Mouse (Mus musculus) stomach, postnatal 0 days (tissue): ENCODE results near the gene Olfr698. TPM values are rescaled to one million over a fixed set of nuclear protein-coding genes. Genes with fewer than 3 reads are reported as not detected.
"Not testable (repeated sequence)": the region's sequence is repeated elsewhere in the genome, so short reads cannot be mapped to it uniquely, and the experiment has no call there.

Experiments
- ATAC-seq: fragments of 200-750 bp; cut with Nextera tagmentation; 2 replicates; pipeline ENCODE4 v1.8.0; 2017; ENCODE audit not compliant: low FRiP score, low TSS enrichment
- DNase-seq: peaks from one replicate; pipeline ENCODE4 v3.0.0-alpha.2; 2016; ENCODE audit warnings: low spot score
- H3K27ac ChIP-seq: fragments of 300-500 bp; sonication (generic); replicated peaks from 2 replicates; pipeline ENCODE4 v1.5.1; 2014; ENCODE audit warnings: mild to moderate bottlenecking, control low read depth
- H3K27me3 ChIP-seq: fragments of 300-500 bp; sonication (generic); 2 replicates; pipeline ENCODE4 v1.6.1; 2014; ENCODE audit warnings: low read length; ENCODE audit not compliant: control insufficient read depth, insufficient read depth
- H3K36me3 ChIP-seq: fragments of 300-500 bp; sonication (generic); 2 replicates; pipeline ENCODE4 v1.6.1; 2014; ENCODE audit warnings: low read length, mixed read lengths; ENCODE audit not compliant: control insufficient read depth, insufficient read depth
- H3K4me1 ChIP-seq: fragments of 300-500 bp; sonication (generic); replicated peaks from 2 replicates; pipeline ENCODE4 v1.6.1; 2014; ENCODE audit warnings: antibody characterized with exemption; ENCODE audit not compliant: control insufficient read depth, insufficient read depth
- H3K4me2 ChIP-seq: fragments of 300-500 bp; sonication (generic); replicated peaks from 2 replicates; pipeline ENCODE4 v1.6.1; 2014; ENCODE audit warnings: low read depth, mild to moderate bottlenecking, control low read depth, moderate library complexity
- H3K4me3 ChIP-seq: fragments of 300-500 bp; sonication (generic); 2 replicates; pipeline ENCODE4 v1.5.1; 2014; ENCODE audit warnings: low read depth, low read length, control low read depth
- H3K9ac ChIP-seq: fragments of 300-500 bp; sonication (generic); 2 replicates; pipeline ENCODE4 v1.6.1; 2014; ENCODE audit warnings: mild to moderate bottlenecking, low read length, control low read depth, mixed read lengths
- H3K9me3 ChIP-seq: fragments of 300-500 bp; sonication (generic); 2 replicates; pipeline ENCODE4 v1.6.1; 2016; ENCODE audit warnings: low read length; ENCODE audit not compliant: control insufficient read depth
- CTCF ChIP-seq: IDR thresholded peaks from 2 replicates; pipeline ENCODE4 v1.5.1; 2016; ENCODE audit warnings: antibody characterized with exemption, low read depth, mild to moderate bottlenecking, moderate library complexity
- EP300 ChIP-seq: optimal IDR thresholded peaks from 2 replicates; pipeline ENCODE3; 2016; ENCODE audit warnings: antibody characterized with exemption
- WGBS: fragments of 180-500 bp; shearing (Covaris S2); extraction: QIAGEN DNeasy Blood & Tissue Kit; methylation state at CpG from one replicate; pipeline ENCODE4 v1.1.7; 2014; 5-methylcytosine and 5-hydroxymethylcytosine counted together
- polyA plus RNA-seq: library from polyadenylated mRNA; unstranded; fragments of >200 nt; fragmentation: Nextera tagmentation; extraction: Ambion mirVana; gene quantifications from 2 replicates; pipeline ENCODE4 v1.2.1, GENCODE M21; 2015

The Olfr698 gene
- polyA plus RNA-seq, 1 experiment from 2014 or later, result not detected

- no peaks in the 10 kb centered on the region for H3K9me3 ChIP-seq
- no peaks in the 10 kb centered on the region for H3K36me3 ChIP-seq
- H3K27ac ChIP-seq, result no peak within 1 kb of the TSS
- H3K27me3 ChIP-seq, result no peaks in the 10 kb centered on the region
- no peaks in the 10 kb centered on the region for H3K4me1 ChIP-seq
- no peak within 1 kb of the TSS for H3K9ac ChIP-seq
- H3K4me2 ChIP-seq, result no peak within 1 kb of the TSS
- WGBS, result 70% methylated on average over 1 of the region's 1 CpGs
- no peak within 1 kb of the TSS for H3K4me3 ChIP-seq
- no peak for DNase-seq
- ATAC-seq, result no peak
- no peak for TF ChIP-seq EP300
- TF ChIP-seq CTCF, result no peak
Measured at GRCm38 (mm10) chr7:106742343-106742742, 12.9 kb downstream of the Olfr698 start, which contains the start of gene Olfr697. Gene Olfr697, minus strand, starts transcription at chr7:106742443.

GRCm38 (mm10) chr7:106737028-106737427, 18.2 kb downstream of the Olfr698 start:
- Histone ChIP-seq H3K27me3 (no peaks in the 10 kb centered on the region), H3K9ac (no peak overlapping the region), H3K4me2 (no peak overlapping the region), H3K9me3 (no peaks in the 10 kb centered on the region), H3K4me3 (no peak overlapping the region), H3K27ac (no peak overlapping the region), H3K4me1 (no peaks in the 10 kb centered on the region), H3K36me3 (no peaks in the 10 kb centered on the region)
- TF ChIP-seq EP300, result no peak
- no peak for TF ChIP-seq CTCF
- no peak for ATAC-seq
- DNase-seq, result no peak

- no peaks in the 10 kb centered on the region for H3K36me3 ChIP-seq
- no peak for ATAC-seq
Measured at GRCm38 (mm10) chr7:106733717-106734116, 21.5 kb downstream of the Olfr698 start.

GRCm38 (mm10) chr7:106725654-106726053, 29.5 kb downstream of the Olfr698 start:
- H3K36me3 ChIP-seq, ATAC-seq, H3K27me3 ChIP-seq, DNase-seq, H3K4me2 ChIP-seq, H3K9ac ChIP-seq, H3K4me1 ChIP-seq, H3K27ac ChIP-seq, H3K9me3 ChIP-seq, H3K4me3 ChIP-seq: not testable (repeated sequence)
- WGBS, result 84% methylated on average over 2 of the region's 2 CpGs

More at GRCm38 (mm10) chr7:106733717-106734116, 21.5 kb downstream of the Olfr698 start:
- TF ChIP-seq CTCF (no peak), EP300 (no peak)
- Histone ChIP-seq H3K4me1 (no peaks in the 10 kb centered on the region), H3K4me2 (no peak overlapping the region), H3K27me3 (no peaks in the 10 kb centered on the region), H3K4me3 (no peak overlapping the region), H3K9ac (no peak overlapping the region), H3K27ac (no peak overlapping the region), H3K9me3 (no peaks in the 10 kb centered on the region)
- DNase-seq, result no peak
- WGBS, result 30% methylated on average over 2 of the region's 2 CpGs

GRCm38 (mm10) chr7:106716296-106716695, 38.9 kb downstream of the Olfr698 start, which contains the start of gene Olfr695:
Gene Olfr695, minus strand, starts transcription at chr7:106716396.
- Histone ChIP-seq H3K4me1 (no peaks in the 10 kb centered on the region), H3K27ac (no peak within 1 kb of the TSS), H3K9ac (no peak within 1 kb of the TSS), H3K4me3 (no peak within 1 kb of the TSS), H3K36me3 (no peaks in the 10 kb centered on the region), H3K27me3 (no peaks in the 10 kb centered on the region), H3K9me3 (no peaks in the 10 kb centered on the region), H3K4me2 (no peak within 1 kb of the TSS)
- ATAC-seq (no peak), DNase-seq (no peak)
- TF ChIP-seq CTCF (no peak), EP300 (no peak)

GRCm38 (mm10) chr7:106711463-106711862, 43.7 kb downstream of the Olfr698 start:
- no peaks in the 10 kb centered on the region for H3K36me3 ChIP-seq
- no peak overlapping the region for H3K4me3 ChIP-seq
- H3K9ac ChIP-seq, result no peak overlapping the region
- no peak overlapping the region for H3K4me2 ChIP-seq
- no peak for DNase-seq
- H3K4me1 ChIP-seq, result no peaks in the 10 kb centered on the region
- 87% methylated on average over 6 of the region's 6 CpGs for WGBS
- H3K27ac ChIP-seq, result no peak overlapping the region
- no peak for TF ChIP-seq CTCF
- H3K27me3 ChIP-seq, result no peaks in the 10 kb centered on the region
- ATAC-seq, result no peak
- no peaks in the 10 kb centered on the region for H3K9me3 ChIP-seq

GRCm38 (mm10) chr7:106707705-106708104, 47.5 kb downstream of the Olfr698 start:
- not testable (repeated sequence) for H3K4me2 ChIP-seq, H3K4me1 ChIP-seq, H3K9me3 ChIP-seq, H3K36me3 ChIP-seq, DNase-seq, H3K27ac ChIP-seq, H3K27me3 ChIP-seq, H3K4me3 ChIP-seq, ATAC-seq, H3K9ac ChIP-seq
- WGBS, result 92% methylated on average over 10 of the region's 10 CpGs
